In genomic region chr10:17077580-17077979, GRCm38 (mm10) we compare ENCODE assay signal across 10 mouse cellular contexts.
"Had no signal": no experiment of that assay in that cellular context is flagged by ENCODE, and none has a peak within 500 bp of the region (broad histone marks: within the 10 kb centered on the region; RNA-seq: fewer than 3 reads in every experiment).

No protein-coding gene starts in this region.

- DNase-seq: kidney, adult 2 months; kidney, postnatal 25 days; layer of hippocampus, postnatal 36 days; liver; liver, embryonic 13.5 days; liver, postnatal 0 days; spleen, adult 18-20 months; thymus, adult 18-20 months; thymus, postnatal 25 days had no signal

- ATAC-seq: liver, postnatal 0 days; midbrain, embryonic 13.5 days had no signal
